ENCODE assay signal across 24 mouse cellular contexts in genomic region chr1:34507986-34508385, GRCm38 (mm10). TPM values are rescaled to one million over a fixed set of nuclear protein-coding genes. Genes with fewer than 3 reads are reported as not detected.
DNase-seq lines count a peak whose midpoint lies in the region.
"Had no signal": no experiment of that assay in that cellular context is flagged by ENCODE, and none has a peak within 500 bp of the region (broad histone marks: within the 10 kb centered on the region; RNA-seq: fewer than 3 reads in every experiment).

No protein-coding gene starts in this region.

- peak; percentile 54 for DNase-seq in Muller cell, postnatal 12 days (ENCODE audit: inconsistent ontology term)
- DNase-seq in R1 (ENCODE audit: low read depth, low spot score), result peak; percentile 53
- DNase-seq in ZHBTc4 (ENCODE audit: low read depth, low spot score), result peak; percentile 13
- DNase-seq in adrenal gland, postnatal 25 days, result no peak
- DNase-seq in adrenal gland, adult 8-10 months, result no peak
- no peak for DNase-seq in cerebellum, postnatal 36 days
- DNase-seq: adrenal gland, adult 2 months; adrenal gland, postnatal 10 days; adrenal gland, postnatal 14 days; adrenal gland, postnatal 36 days; B cell, adult 2 months; cerebellum, adult 11 months; cerebellum, adult 11-12 months; cerebellum, adult 18-20 months; cerebellum, adult 2 months; cerebellum, adult 8-10 months; cerebellum, adult 9-10 months; cerebellum, adult 9-11 months; cerebellum, postnatal 10 days had no signal

RNA-seq across cellular contexts. Expression of gene Prss39, which starts 9.8 kb away (rescaled TPM):
- not detected in 2 replicates for total RNA-seq in adrenal gland, postnatal 25 days (2021)
- not detected for total RNA-seq in adrenal gland, adult 8-10 months (2022)
- total RNA-seq: adrenal gland, adult 18-20 months; adrenal gland, adult 2 months; adrenal gland, postnatal 10 days; adrenal gland, postnatal 14 days; adrenal gland, postnatal 36 days; adrenal gland, postnatal 4 days; CH12.LX; ES-E14; MEL had no signal

RNA-seq across cellular contexts. Expression of gene Cfc1, which starts 27.5 kb away (rescaled TPM):
- total RNA-seq in adrenal gland, postnatal 25 days (2021), result not detected in 2 replicates
- not detected for total RNA-seq in adrenal gland, adult 8-10 months (2022)
- total RNA-seq: adrenal gland, adult 18-20 months; adrenal gland, adult 2 months; adrenal gland, postnatal 10 days; adrenal gland, postnatal 14 days; adrenal gland, postnatal 36 days; adrenal gland, postnatal 4 days; CH12.LX; MEL had no signal

RNA-seq across cellular contexts. Expression of gene Ptpn18, which starts 48.4 kb away (rescaled TPM):
- 4.7 and 8.0 TPM in 2 replicates for total RNA-seq in adrenal gland, postnatal 25 days (2021)
- total RNA-seq in adrenal gland, adult 8-10 months (2022), result 1 to 10 TPM; 5.3 to 10.0 (median 7.2) TPM

RNA-seq across cellular contexts. Expression of gene Prss40, which starts 52.8 kb away (rescaled TPM):
- total RNA-seq in adrenal gland, postnatal 25 days (2021), result not detected in 2 replicates
- not detected for total RNA-seq in adrenal gland, adult 8-10 months (2022)
- total RNA-seq: adrenal gland, adult 18-20 months; adrenal gland, adult 2 months; adrenal gland, postnatal 10 days; adrenal gland, postnatal 14 days; adrenal gland, postnatal 36 days; adrenal gland, postnatal 4 days; CH12.LX; ES-E14; MEL had no signal

Comparison
In these comparisons a context has a peak if more than half of its experiments do, and no peak if none do; other contexts are left out.
1. DNase-seq: peak in Muller cell, postnatal 12 days (single experiment), R1 (single experiment) and ZHBTc4 (single experiment); none in adrenal gland, postnatal 25 days (single experiment), adrenal gland, adult 8-10 months (single experiment) and cerebellum, postnatal 36 days (0 of 2).